Mouse (Mus musculus) spleen, postnatal 14 days (tissue): ENCODE results near the gene Kit.

Source experiments
- DNase-seq, 2 experiments: peaks; one replicate each; pipeline ENCODE4 v3.0.0; 2021 to 2022; ENCODE audit warnings: low spot score in 2 of 2

Gene Kit

GRCm38 (mm10) chr5:75589552-75590346 lies 15.0 kb downstream of the Kit start:
- DNase-seq, result no peak

GRCm38 (mm10) chr5:75590961-75591360 lies 16.2 kb downstream of the Kit start:
- no peak for DNase-seq

- DNase-seq, result no peak
These were observed 16.9 kb downstream of the Kit start for GRCm38 (mm10) chr5:75591567-75591966.

GRCm38 (mm10) chr5:75595319-75595718 lies 20.6 kb downstream of the Kit start:
- no peak for DNase-seq

GRCm38 (mm10) chr5:75596211-75596610 lies 21.5 kb downstream of the Kit start:
- no peak for DNase-seq

- DNase-seq, result no peak
These were observed 22.6 kb downstream of the Kit start for GRCm38 (mm10) chr5:75597316-75597715.

GRCm38 (mm10) chr5:75598491-75598890 lies 23.8 kb downstream of the Kit start:
- DNase-seq, result no peak

GRCm38 (mm10) chr5:75599991-75600390 lies 25.3 kb downstream of the Kit start:
- DNase-seq, result no peak

GRCm38 (mm10) chr5:75604238-75604637 lies 29.5 kb downstream of the Kit start:
- no peak for DNase-seq

GRCm38 (mm10) chr5:75606898-75607297 lies 32.2 kb downstream of the Kit start:
- no peak for DNase-seq

- no peak for DNase-seq
These were observed 33.3 kb downstream of the Kit start for GRCm38 (mm10) chr5:75607971-75608370.

GRCm38 (mm10) chr5:75612380-75612779 lies 37.7 kb downstream of the Kit start:
- DNase-seq, result no peak

GRCm38 (mm10) chr5:75612926-75613325 lies 38.2 kb downstream of the Kit start:
- no peak for DNase-seq

GRCm38 (mm10) chr5:75615000-75615571 lies 40.4 kb downstream of the Kit start:
- DNase-seq, result no peak

- no peak for DNase-seq
These were observed 40.9 kb downstream of the Kit start for GRCm38 (mm10) chr5:75615624-75616023.

- no peak for DNase-seq
These were observed 47.7 kb downstream of the Kit start for GRCm38 (mm10) chr5:75622401-75622800.

- no peak for DNase-seq
These were observed 48.3 kb downstream of the Kit start for GRCm38 (mm10) chr5:75623007-75623406.

- DNase-seq, result no peak
These were observed 48.8 kb downstream of the Kit start for GRCm38 (mm10) chr5:75623520-75623919.

GRCm38 (mm10) chr5:75623993-75624706 lies 49.4 kb downstream of the Kit start:
- no peak for DNase-seq

GRCm38 (mm10) chr5:75625059-75625458 lies 50.3 kb downstream of the Kit start:
- DNase-seq, result no peak

GRCm38 (mm10) chr5:75626284-75626683 lies 51.6 kb downstream of the Kit start:
- DNase-seq, result no peak

- no peak for DNase-seq
These were observed 52.0 kb downstream of the Kit start for GRCm38 (mm10) chr5:75626703-75627102.

GRCm38 (mm10) chr5:75632257-75632656 lies 57.5 kb downstream of the Kit start:
- no peak for DNase-seq
